Mouse (Mus musculus): Measurements from ENCODE around the gene Mmel1. TPM values are rescaled to one million over a fixed set of nuclear protein-coding genes. Genes with fewer than 3 reads are reported as not detected.
A peak's percentile ranks its signal among the peaks of the same experiment; 100 is the strongest.

The Mmel1 gene
- polyA plus RNA-seq, 1 experiment from 2014 or later: 0.80 TPM

DNA sequence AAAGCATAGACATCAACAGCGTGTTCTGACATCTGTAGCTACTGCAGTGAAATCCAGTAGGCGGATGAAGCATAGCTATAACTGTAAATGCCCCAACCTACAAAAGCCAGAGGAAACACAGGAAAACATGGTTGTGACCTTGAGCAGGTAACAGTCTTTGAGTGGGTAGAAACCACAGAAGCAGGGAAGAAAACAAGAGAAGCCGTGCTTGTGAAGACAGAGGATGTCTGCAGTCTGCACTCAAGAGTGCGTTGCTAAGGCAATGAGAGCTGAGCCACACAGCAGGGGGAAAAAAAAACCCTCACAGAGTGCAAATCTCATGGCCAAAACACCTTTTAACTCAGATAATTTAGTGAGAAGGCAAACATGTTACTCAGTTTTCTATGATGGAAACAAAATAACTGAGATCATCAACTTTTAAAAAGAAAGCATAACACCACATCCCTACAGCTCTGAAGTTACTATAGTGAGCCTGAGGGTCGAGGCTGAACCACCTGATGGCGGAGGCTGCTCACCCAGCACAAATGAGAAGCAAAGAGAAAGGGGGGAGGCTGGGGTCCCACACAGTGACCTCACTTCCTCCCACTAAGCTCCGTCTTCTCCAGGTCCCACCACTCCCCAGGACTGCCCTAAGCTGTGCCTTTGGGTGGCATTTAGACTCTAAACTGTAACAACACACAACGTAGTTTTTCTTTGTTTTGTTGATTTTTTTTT, 67.3 kb downstream of the Mmel1 start:
- Histone ChIP-seq H3K4me1 (ENCODE audit: insufficient read depth) (peaks cover 8% of the 10 kb centered on the region; the same call in 1 of the 2 replicates), H3K4me2 (ENCODE audit: low read depth, low read length) (no peak overlapping the region), H3K9me3 (ENCODE audit: low read length) (no peaks in the 10 kb centered on the region), H3K36me3 (replicated peaks; ENCODE audit: insufficient read depth, low read length) (no peaks in the 10 kb centered on the region), H3K9ac (replicated peaks) (no peak overlapping the region), H3K27ac (ENCODE audit: low read depth) (no peak overlapping the region), H3K4me3 (ENCODE audit: low read depth, low read length) (no peak overlapping the region), H3K27me3 (ENCODE audit: insufficient read depth, low read length) (no peaks in the 10 kb centered on the region)
- DNase-seq: no peak
- ATAC-seq: no peak
- WGBS (ENCODE audit: insufficient replicate concordance): 63% methylated on average over 8 of the region's 8 CpGs
- TF ChIP-seq CTCF (IDR thresholded peaks at IDR 0.05; ENCODE audit: low read depth): no peak
- TF ChIP-seq EP300 (IDR thresholded peaks at IDR 0.05; ENCODE audit: low read depth): no peak

DNA sequence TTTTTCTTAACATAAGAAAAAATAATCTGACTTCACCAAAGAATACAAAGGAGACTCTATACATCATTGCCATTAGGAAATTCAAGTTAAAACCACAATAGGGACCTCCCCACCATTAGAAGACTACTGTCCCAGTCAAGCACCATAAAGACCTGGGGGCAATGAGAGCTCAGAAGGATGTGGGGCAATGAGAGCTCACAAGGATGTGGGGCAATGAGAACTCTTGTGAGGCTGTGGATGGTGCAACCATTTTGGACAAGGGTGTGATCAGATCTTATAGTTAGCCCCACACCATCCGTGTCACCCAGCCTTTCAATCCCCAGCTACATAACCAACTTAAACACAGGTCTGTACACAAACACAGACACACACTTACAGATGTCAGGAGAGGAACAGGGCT, 68.4 kb downstream of the Mmel1 start:
- H3K4me1 ChIP-seq (ENCODE audit: insufficient read depth): peaks cover 8% of the 10 kb centered on the region; the same call in 1 of the 2 replicates
- H3K36me3 ChIP-seq (replicated peaks; ENCODE audit: insufficient read depth, low read length): no peaks in the 10 kb centered on the region
- 58% methylated on average over 1 of the region's 1 CpGs for WGBS (ENCODE audit: insufficient replicate concordance)
- TF ChIP-seq EP300 (IDR thresholded peaks at IDR 0.05; ENCODE audit: low read depth): no peak
- no peak for TF ChIP-seq CTCF (IDR thresholded peaks at IDR 0.05; ENCODE audit: low read depth)
- no peak overlapping the region for H3K4me2 ChIP-seq (ENCODE audit: low read depth, low read length)
- no peak for ATAC-seq
- DNase-seq: no peak
- H3K27ac ChIP-seq (ENCODE audit: low read depth): 0 out of 2 replicates have a peak overlapping the region, but pooled peaks have one; percentile 22
- no peak overlapping the region for H3K9ac ChIP-seq (replicated peaks)
- no peaks in the 10 kb centered on the region for H3K9me3 ChIP-seq (ENCODE audit: low read length)
- no peaks in the 10 kb centered on the region for H3K27me3 ChIP-seq (ENCODE audit: insufficient read depth, low read length)
- no peak overlapping the region for H3K4me3 ChIP-seq (ENCODE audit: low read depth, low read length)

DNA sequence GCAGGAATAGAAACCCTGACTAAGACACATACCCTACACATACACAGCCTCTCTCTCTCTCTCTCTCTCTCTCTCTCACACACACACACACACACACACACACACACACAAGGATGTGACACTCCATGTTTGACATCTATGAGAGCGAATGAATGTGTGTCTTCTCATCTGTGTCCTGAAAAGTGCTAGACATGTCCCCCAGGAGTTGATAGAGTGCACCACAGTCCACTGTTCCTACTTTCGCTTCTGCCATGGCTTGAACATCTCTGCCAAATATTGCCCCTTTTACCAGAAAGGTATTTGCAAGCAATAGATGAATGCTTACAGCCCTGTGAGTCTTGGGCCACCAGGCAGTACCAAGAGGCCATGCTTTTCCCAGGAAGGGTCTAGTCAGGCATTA, 70.8 kb downstream of the Mmel1 start:
- DNase-seq (no peak), ATAC-seq (no peak)
- Histone ChIP-seq H3K27ac (ENCODE audit: low read depth) (no peak overlapping the region), H3K4me2 (ENCODE audit: low read depth, low read length) (no peak overlapping the region), H3K9ac (replicated peaks) (no peak overlapping the region), H3K27me3 (ENCODE audit: insufficient read depth, low read length) (no peaks in the 10 kb centered on the region), H3K36me3 (replicated peaks; ENCODE audit: insufficient read depth, low read length) (no peaks in the 10 kb centered on the region), H3K4me3 (ENCODE audit: low read depth, low read length) (no peak overlapping the region), H3K9me3 (ENCODE audit: low read length) (no peaks in the 10 kb centered on the region), H3K4me1 (ENCODE audit: insufficient read depth) (peaks cover 9% of the 10 kb centered on the region; the same call in 1 of the 2 replicates)
- TF ChIP-seq EP300 (IDR thresholded peaks at IDR 0.05; ENCODE audit: low read depth): no peak
- no peak for TF ChIP-seq CTCF (IDR thresholded peaks at IDR 0.05; ENCODE audit: low read depth)
- WGBS (ENCODE audit: insufficient replicate concordance): 88% methylated on average over 2 of the region's 2 CpGs

DNA sequence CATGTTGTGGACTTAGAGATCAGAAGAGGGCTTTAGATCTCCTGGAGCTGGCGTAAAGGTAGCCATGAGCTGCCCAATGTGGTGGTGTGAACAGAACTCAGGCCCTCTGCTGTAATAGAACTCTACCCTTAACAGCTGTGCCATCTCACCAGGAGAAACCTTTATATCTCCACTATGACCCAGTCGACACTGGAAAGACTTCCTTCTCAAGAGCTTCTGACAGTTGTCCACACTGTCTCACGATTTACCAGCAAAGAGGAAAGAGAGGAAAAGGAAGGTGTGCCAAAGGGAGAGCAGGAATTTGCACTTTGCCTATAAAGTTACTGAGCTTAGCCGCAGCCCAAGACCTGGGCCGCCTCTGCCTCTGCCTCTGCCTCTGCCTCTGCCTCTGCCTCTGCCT, 72.4 kb downstream of the Mmel1 start:
- no peak for DNase-seq
- H3K36me3 ChIP-seq (replicated peaks; ENCODE audit: insufficient read depth, low read length): no peaks in the 10 kb centered on the region
- no peak overlapping the region for H3K9ac ChIP-seq (replicated peaks)
- no peak overlapping the region for H3K4me3 ChIP-seq (ENCODE audit: low read depth, low read length)
- peaks cover 12% of the 10 kb centered on the region; the same call in 1 of the 2 replicates for H3K4me1 ChIP-seq (ENCODE audit: insufficient read depth)
- no peaks in the 10 kb centered on the region for H3K27me3 ChIP-seq (ENCODE audit: insufficient read depth, low read length)
- TF ChIP-seq EP300 (IDR thresholded peaks at IDR 0.05; ENCODE audit: low read depth) (no peak), CTCF (IDR thresholded peaks at IDR 0.05; ENCODE audit: low read depth) (no peak)
- no peaks in the 10 kb centered on the region for H3K9me3 ChIP-seq (ENCODE audit: low read length)
- no peak overlapping the region for H3K27ac ChIP-seq (ENCODE audit: low read depth)
- H3K4me2 ChIP-seq (ENCODE audit: low read depth, low read length): no peak overlapping the region
- 83% methylated on average over 5 of the region's 5 CpGs for WGBS (ENCODE audit: insufficient replicate concordance)
- ATAC-seq: no peak

DNA sequence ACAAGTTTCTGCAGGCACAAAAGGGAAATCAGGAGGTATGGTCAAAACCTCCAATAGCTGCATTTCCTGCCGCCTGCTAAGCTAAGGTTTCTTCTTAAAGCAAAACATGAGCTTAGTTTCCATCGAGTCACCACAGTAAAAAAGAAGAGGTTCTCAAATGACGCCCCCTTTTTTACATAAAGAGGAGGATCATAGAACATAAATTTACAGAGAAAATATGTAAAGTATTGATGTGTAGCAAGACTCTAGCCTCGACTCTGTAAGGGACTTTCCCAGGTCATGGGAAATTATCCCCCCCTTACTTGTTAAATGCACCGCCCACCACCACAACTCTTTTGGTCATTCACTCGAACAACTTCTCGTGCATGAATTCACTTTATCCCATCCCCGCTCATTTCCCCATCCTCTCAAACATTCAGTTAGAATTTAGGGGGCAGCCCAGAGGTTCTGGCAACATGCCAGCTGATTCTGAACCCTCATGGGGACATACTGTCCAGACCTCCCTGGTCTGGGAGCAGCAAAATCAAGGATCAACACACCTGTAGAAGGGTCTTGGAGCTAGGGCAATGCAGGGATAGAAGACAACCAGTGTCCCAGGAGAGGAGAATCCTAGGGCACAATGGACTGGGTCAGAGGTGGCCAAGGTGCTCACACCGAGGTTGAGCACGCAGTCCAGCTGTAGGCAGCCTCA, 73.4 kb downstream of the Mmel1 start:
- 75% methylated on average over 10 of the region's 10 CpGs for WGBS (ENCODE audit: insufficient replicate concordance)
- Histone ChIP-seq H3K9ac (replicated peaks) (no peak overlapping the region), H3K36me3 (replicated peaks; ENCODE audit: insufficient read depth, low read length) (no peaks in the 10 kb centered on the region), H3K9me3 (ENCODE audit: low read length) (no peaks in the 10 kb centered on the region), H3K4me3 (ENCODE audit: low read depth, low read length) (no peak overlapping the region), H3K27me3 (ENCODE audit: insufficient read depth, low read length) (0 out of 2 replicates have a peak, but pooled peaks cover 2% of the 10 kb centered on the region), H3K4me1 (ENCODE audit: insufficient read depth) (peaks cover 12% of the 10 kb centered on the region; the same call in 1 of the 2 replicates), H3K4me2 (ENCODE audit: low read depth, low read length) (no peak overlapping the region), H3K27ac (ENCODE audit: low read depth) (no peak overlapping the region)
- TF ChIP-seq CTCF (IDR thresholded peaks at IDR 0.05; ENCODE audit: low read depth) (no peak), EP300 (IDR thresholded peaks at IDR 0.05; ENCODE audit: low read depth) (no peak)
- DNase-seq: no peak
- ATAC-seq: no peak

DNA sequence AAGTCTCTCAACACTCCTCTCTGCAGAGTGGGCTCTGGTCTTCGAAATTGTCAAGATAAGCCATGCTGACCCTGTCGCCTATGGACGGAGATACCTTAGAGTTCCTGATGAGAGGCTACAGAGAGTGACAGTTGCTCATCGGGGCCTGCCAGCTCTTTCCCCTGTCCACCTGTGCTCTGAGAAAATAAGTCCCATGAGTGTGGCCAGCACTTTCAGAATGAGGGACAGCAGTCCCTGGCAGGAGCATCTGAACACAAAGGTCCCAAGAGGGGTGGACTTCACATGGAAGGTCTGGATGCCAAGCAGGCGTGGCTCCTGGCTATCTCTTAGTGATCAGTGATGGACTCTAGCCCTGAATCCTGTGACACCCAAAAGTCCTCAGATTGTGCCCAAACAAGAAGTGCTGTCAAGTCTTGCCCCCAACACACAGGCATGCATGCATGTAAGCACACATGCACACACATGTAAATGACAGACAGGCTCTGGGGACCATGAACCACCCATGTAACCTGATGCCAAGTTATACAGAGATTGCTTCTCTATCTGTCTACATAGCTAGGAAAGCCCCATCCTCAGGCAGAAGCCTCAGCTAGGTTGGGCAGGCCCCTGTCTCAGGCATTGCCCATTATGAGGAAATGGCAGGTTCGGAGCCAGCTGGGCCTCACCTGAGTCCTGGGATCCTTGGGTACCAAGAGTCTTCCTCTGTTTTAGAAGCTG, 74.1 kb downstream of the Mmel1 start:
- no peak overlapping the region for H3K9ac ChIP-seq (replicated peaks)

More for the DNA sequence above, 74.1 kb downstream of the Mmel1 start:
- H3K4me2 ChIP-seq (ENCODE audit: low read depth, low read length): no peak overlapping the region
- H3K27ac ChIP-seq (ENCODE audit: low read depth): peak overlapping the region; percentile 41
- H3K9me3 ChIP-seq (ENCODE audit: low read length): no peaks in the 10 kb centered on the region
- no peak for DNase-seq
- 75% methylated on average over 6 of the region's 6 CpGs for WGBS (ENCODE audit: insufficient replicate concordance)
- TF ChIP-seq CTCF (IDR thresholded peaks at IDR 0.05; ENCODE audit: low read depth) (no peak), EP300 (IDR thresholded peaks at IDR 0.05; ENCODE audit: low read depth) (no peak)
- no peak for ATAC-seq
- H3K27me3 ChIP-seq (ENCODE audit: insufficient read depth, low read length): peaks cover 8% of the 10 kb centered on the region; the same call in 1 of the 2 replicates
- no peak overlapping the region for H3K4me3 ChIP-seq (ENCODE audit: low read depth, low read length)
- no peaks in the 10 kb centered on the region for H3K36me3 ChIP-seq (replicated peaks; ENCODE audit: insufficient read depth, low read length)
- peaks cover 12% of the 10 kb centered on the region; the same call in 1 of the 2 replicates for H3K4me1 ChIP-seq (ENCODE audit: insufficient read depth)
